Mouse (Mus musculus) hindlimb bud, embryonic 11.5 days (tissue): ENCODE measurements at regions not wholly inside any gene's neighbourhood (a gene's known extent, or its start where the extent isn't known, plus 50 kb on each side); places are given as distances from the start of the nearest gene placed in this dataset.

Experiments used
- DNase-seq: peaks from one replicate; pipeline ENCODE4 v3.0.0-alpha.2; 2012; ENCODE audit warnings: low read depth, low spot score; ENCODE audit errors: extremely low spot score

DNA sequence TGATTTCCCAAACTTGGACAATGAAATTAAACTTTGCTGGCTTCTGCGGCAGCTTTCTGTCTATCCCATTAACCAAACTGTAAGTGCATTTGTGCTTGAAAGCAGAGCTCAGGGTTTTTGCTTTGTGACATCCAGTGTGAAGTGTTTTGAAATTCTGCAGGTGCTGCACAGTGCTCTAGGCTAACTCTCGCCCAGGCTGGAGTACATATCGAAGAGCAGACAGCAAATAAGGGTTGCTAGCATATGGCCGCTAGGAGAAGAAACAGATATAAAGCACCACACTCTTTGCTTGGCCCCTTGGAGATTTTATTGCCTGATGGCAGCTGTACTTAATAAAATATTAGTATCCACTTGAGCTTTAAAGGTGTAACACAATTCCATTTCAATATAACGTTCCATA lies 307.5 kb downstream of the Gm10295 start:
- no peak for DNase-seq

DNA sequence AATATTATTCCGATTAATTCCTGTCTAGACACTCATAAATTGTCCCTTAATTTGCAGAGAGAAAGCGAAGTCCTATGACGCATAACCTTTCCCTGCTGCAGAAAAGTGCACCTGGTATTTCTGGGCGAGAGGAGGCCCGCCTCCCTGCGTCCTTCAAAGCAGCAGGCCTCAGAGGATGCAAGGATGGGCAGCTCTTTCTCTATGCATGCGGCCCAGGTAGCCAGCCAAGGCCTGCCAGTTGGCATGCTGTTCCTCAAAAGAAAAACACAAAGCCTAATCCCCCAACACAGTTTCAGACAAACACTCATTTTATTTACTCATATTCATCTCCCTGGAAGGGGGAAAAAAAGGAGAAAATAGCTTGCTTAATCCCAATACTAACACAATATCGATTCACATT lies 308.2 kb downstream of the Gm10295 start:
- DNase-seq, result no peak

DNA sequence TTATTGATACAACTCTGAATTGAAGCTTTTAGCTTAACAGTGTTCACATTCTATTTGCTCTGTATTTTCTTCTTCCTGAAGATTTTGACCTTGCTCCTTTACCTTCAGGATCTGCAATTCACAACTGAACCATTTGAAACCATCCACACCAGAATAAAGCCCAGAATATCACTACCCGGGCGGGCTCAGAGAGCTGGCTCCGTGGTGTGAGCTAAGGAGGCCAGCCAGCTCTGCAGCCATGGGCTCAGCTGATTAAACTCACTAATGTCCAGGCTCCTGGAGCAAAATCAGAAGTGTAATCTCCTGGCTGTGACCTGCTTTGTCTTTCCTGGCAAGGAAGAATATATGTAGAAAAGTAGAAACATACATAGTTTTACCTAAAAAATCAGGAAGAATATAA lies 309.9 kb downstream of the Gm10295 start:
- no peak for DNase-seq

DNA sequence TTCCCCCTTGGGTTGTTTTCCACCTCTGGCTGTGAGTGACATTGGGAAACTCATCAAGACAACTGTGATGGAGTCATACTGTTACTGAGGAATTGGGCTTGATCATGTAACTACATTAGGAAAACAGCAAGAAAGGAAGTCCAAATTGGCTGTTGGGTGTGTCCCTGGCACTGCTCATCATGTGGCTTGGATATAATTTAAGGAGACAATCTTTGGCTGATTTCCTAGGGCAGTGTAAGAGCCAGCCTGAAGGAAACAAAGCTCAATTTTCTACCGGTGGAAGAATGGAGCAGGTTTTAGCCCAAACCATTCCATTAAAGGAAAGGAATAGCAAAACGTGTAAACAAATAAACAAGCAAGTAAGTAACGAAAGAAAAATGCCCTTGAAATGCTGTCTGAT lies 310.4 kb downstream of the Gm10295 start:
- no peak for DNase-seq

DNA sequence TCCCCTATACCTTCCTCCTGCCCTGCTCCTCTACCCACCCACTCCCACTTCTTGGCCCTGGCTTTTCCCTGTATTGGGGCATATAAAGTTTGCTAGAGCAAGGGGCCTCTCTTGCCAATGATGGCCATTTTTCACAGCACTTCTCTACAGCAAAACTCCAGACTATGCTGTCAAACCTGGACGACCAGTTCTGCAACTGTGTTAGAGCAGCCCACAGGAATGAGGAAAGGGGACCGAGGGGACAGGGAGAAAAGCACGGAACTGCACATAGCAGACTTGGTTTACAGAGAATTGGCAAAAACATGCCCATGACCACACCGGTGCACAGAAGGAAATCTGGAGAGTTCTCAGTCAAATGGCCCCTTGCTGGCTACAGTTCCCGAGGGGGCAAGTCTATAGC lies 312.7 kb downstream of the Gm10295 start:
- no peak for DNase-seq

DNA sequence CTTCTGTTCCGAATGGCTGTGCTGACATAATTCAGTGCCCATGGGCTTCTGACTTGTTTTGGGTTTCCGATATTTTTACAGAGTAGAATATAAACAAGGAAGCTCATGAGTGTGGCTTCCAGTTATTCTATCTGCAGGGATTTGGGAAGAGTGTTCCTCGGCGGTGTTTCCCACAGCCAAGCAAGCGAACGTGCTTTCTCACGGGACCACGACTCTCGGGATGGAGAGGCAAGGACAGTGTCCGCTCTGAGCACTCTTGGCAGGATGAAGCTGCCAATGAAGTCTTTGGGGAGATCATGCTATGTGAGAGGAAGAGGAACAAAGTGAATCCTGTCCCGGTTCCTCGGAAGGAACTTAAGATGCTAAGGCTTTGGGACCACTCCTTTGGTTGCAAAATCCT lies 318.2 kb downstream of the Gm10295 start:
- no peak for DNase-seq

DNA sequence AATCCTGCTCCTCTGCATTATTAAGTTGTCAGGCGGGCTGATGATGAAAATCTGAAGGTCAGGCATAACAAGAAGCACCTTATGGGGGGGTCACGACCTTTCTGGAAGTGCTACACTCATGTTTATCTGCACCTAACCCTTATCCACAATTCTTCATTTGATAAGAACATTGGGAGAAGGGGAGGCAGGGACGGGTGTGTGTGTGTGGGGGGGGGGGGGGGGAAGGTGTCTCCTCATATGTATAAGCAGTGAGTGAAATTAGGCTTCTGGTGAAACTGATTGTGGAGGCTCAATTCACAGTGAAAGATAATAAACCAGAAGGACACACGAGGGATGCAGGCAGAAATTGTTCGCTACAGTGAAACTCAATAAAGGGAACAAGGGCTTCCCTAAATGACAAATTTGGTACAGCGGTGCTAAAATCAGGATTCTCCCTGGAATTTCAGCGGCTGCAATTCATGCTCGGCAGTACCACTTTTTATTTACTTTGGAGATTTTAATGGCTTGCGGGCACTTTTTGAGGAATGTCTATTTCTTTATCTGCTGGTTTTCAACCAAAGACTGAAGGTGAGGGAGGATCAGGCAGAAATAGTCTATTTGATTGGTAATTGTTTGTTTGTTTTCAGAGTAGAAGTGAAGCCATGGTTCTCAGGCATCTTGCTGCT lies 327.2 kb downstream of the Gm10295 start:
- DNase-seq, result no peak

DNA sequence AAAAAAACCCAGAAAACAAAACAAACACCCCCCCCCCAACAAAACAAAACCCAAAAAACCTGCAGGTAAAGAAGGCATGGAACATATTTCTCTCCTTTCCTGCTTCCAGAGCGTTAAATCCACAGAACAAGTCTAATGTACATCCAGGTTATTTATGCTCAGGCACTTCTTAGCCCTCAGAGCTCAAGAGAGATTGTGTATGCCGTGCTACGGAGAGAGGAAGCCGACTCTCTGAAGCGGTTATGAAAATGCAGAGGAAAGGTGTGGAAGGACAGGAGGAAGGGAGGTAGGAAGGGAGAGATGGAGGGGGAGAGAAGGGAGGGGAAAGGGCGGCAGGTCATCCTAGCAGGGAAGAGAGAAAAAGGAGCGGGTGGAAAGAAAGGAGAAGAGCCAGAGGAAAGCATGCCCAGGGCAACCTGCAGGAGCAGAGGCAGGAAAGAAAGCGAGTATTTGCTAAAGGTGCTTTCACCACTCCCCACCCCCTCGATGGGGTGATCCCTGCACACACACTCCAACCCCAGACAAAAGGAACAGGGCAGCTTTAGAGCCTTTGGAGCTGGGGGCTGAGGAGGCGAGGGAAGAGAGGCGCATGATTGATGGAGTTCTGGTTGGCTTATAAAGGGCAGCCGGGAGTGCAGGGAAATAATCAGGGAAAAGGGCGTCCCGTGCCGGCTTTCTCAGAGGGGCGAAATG lies 327.9 kb downstream of the Gm10295 start:
- DNase-seq, result no peak
